Mouse (Mus musculus) testis, adult 2 months (tissue): ENCODE data around the gene Itpr2.

Experiments used
- CTCF ChIP-seq: fragments of 200-500 bp; IDR thresholded peaks from 2 replicates; pipeline ENCODE4 v1.5.1; 2012; ENCODE audit warnings: low read depth, mild to moderate bottlenecking, inconsistent platforms, low read length, moderate library complexity; ENCODE audit not compliant: control insufficient read depth, insufficient read depth, insufficient replicate concordance
- POLR2A ChIP-seq: fragments of 200-500 bp; IDR thresholded peaks from 2 replicates; pipeline ENCODE4 v1.6.1; 2012; ENCODE audit warnings: low read depth, mild to moderate bottlenecking, inconsistent platforms, low read length, moderate library complexity; ENCODE audit not compliant: control insufficient read depth

- TF ChIP-seq CTCF: no peak
- TF ChIP-seq POLR2A: no peak
Observed at GRCm38 (mm10) chr6:146191931-146192330, 310.1 kb downstream of the Itpr2 start.
